Mouse (Mus musculus): ENCODE data around the gene Mta3. TPM values are rescaled to one million over a fixed set of nuclear protein-coding genes. Genes with fewer than 3 reads are reported as not detected.
"Not testable (repeated sequence)": the region's sequence is repeated elsewhere in the genome, so short reads cannot be mapped to it uniquely, and the experiment has no call there.

The Mta3 gene
- total and polyA plus RNA-seq, 3 experiments, result 31.1 to 67.6 (median 39.2) TPM

DNA sequence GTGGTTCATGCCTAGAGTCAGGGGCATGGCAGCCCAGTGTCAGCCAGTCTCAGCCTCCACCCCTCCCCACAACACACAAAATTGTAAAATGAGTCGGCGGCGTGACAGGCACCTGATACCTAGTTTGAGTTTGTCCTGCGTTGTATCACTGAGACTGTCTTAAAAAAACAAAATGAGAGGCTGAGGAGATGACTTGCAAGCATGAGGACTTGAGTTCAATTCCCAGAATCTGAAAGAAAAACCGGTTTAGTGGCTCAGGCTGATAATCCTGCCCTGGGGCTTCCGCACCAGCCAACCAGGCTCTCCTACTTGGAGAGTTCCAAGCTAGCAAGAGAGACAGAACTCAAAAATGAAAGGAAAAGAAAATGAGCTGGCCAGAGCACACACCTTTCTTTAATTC is 2.9 kb downstream of the Mta3 start:
- peaks cover 12% of the 10 kb centered on the region for H3K79me2 ChIP-seq (replicated peaks; ENCODE audit: control insufficient read depth, extremely low read depth, insufficient read depth, poor library complexity, severe bottlenecking)
- DNase-seq (ENCODE audit: extremely low read depth), result no peak
- in situ Hi-C loops (cut with MboI; ENCODE audit: low pct_ligation_motif_present, low pct_unique_long_range_greater_than_20kb, low sequenced_read_pairs), result no loop called here
- dilution Hi-C loops (cut with MboI; ENCODE audit: extremely low pct_ligation_motif_present, extremely low pct_unique_long_range_greater_than_20kb, low sequenced_read_pairs), result no loop called here
- H3K9ac ChIP-seq (ENCODE audit: insufficient read depth, low read depth), result peak overlapping the region; percentile 90; the same call in 1 of the 2 replicates
- TF ChIP-seq NELFE (IDR thresholded peaks at IDR 0.05; ENCODE audit: low read depth, low read length), result no peak
- no peak for TF ChIP-seq BHLHE40 (IDR thresholded peaks at IDR 0.05; ENCODE audit: low read depth, low read length)
- TF ChIP-seq UBTF (IDR thresholded peaks at IDR 0.05; ENCODE audit: low read depth, low read length), result no peak
- no peak for TF ChIP-seq USF2 (conservative IDR thresholded peaks at IDR 0.05; ENCODE audit: low read depth, low read length)
- TF ChIP-seq GABPA (IDR thresholded peaks at IDR 0.05; ENCODE audit: insufficient replicate concordance, low read depth, low read length), result no peak
- TF ChIP-seq CHD1 (IDR thresholded peaks at IDR 0.05; ENCODE audit: low read depth, low read length), result no peak
- no peak for TF ChIP-seq SIN3A (IDR thresholded peaks at IDR 0.05; ENCODE audit: low read length)
- TF ChIP-seq NRF1 (IDR thresholded peaks at IDR 0.05; ENCODE audit: low read depth, low read length), result no peak
- no peak for TF ChIP-seq CTCF (conservative IDR thresholded peaks at IDR 0.05 in 1 of 2, IDR thresholded peaks at IDR 0.05 in 1 of 2; ENCODE audit: low read depth in 2 of 2, low read length in 2 of 2)
- no peak for TF ChIP-seq MYC (IDR thresholded peaks at IDR 0.05; ENCODE audit: low read depth, low read length)
- TF ChIP-seq ZC3H11A (IDR thresholded peaks at IDR 0.05; ENCODE audit: low read depth, low read length), result no peak
- TF ChIP-seq JUN (IDR thresholded peaks at IDR 0.05; ENCODE audit: insufficient read depth, low read depth, low read length), result no peak
- TF ChIP-seq IRF4 (IDR thresholded peaks at IDR 0.05; ENCODE audit: low read depth, low read length), result no peak
- no peaks in the 10 kb centered on the region for H3K27me3 ChIP-seq (replicated peaks)
- peak overlapping the region; percentile 98 for H3K4me2 ChIP-seq (ENCODE audit: insufficient read depth, low read depth, poor library complexity, severe bottlenecking)
- H3K27ac ChIP-seq (ENCODE audit: insufficient read depth, low read depth), result no peak overlapping the region
- H3K36me3 ChIP-seq (replicated peaks in 1 of 2; ENCODE audit: control insufficient read depth in 1 of 2, insufficient read depth in 1 of 2, low read length in 1 of 2), result peaks cover 4 to 35% of the 10 kb centered on the region in 2 experiments
- H3K4me1 ChIP-seq (ENCODE audit: control insufficient read depth in 1 of 2, insufficient read depth in 2 of 2), result peaks cover 6 to 27% of the 10 kb centered on the region in 2 experiments
- no peak overlapping the region for H3K4me3 ChIP-seq (replicated peaks in 1 of 3; ENCODE audit: low read depth in 2 of 3, low read length in 2 of 3, poor library complexity in 1 of 3)
- no peaks in the 10 kb centered on the region for H3K9me3 ChIP-seq (replicated peaks; ENCODE audit: low read length)

DNA sequence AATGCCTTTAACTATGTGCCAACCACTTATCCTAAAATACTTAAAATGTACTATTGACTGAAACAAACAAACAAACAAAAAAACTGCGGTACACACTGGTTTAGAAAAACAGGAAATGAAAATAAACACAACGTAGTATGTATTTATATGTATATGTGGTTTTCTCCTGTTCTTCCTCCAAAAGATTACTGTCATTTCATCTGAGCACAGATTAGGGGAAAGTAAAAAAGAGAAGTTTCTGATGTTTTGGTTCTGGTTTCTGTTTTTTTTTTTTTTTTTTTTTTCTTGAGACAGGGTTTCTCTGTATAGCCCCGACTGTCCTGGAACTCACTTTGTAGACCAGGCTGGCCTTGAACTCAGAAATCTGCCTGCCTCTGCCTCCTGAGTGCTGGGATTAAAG is 3.6 kb downstream of the Mta3 start:
- H3K9ac ChIP-seq (ENCODE audit: insufficient read depth, low read depth); H3K4me3 ChIP-seq (replicated peaks in 1 of 3; ENCODE audit: low read depth in 2 of 3, low read length in 2 of 3, poor library complexity in 1 of 3); in situ Hi-C loops (cut with MboI; ENCODE audit: low pct_ligation_motif_present, low pct_unique_long_range_greater_than_20kb, low sequenced_read_pairs); dilution Hi-C loops (cut with MboI; ENCODE audit: extremely low pct_ligation_motif_present, extremely low pct_unique_long_range_greater_than_20kb, low sequenced_read_pairs); H3K27ac ChIP-seq (ENCODE audit: insufficient read depth, low read depth); DNase-seq (ENCODE audit: extremely low read depth); H3K4me2 ChIP-seq (ENCODE audit: insufficient read depth, low read depth, poor library complexity, severe bottlenecking); H3K9me3 ChIP-seq (replicated peaks; ENCODE audit: low read length); H3K27me3 ChIP-seq (replicated peaks): not testable (repeated sequence)
- peak; percentile 81 for TF ChIP-seq ZNF384 (IDR thresholded peaks at IDR 0.05; ENCODE audit: low read depth, low read length)
- peaks cover 10 to 41% of the 10 kb centered on the region in 2 experiments for H3K36me3 ChIP-seq (replicated peaks in 1 of 2; ENCODE audit: control insufficient read depth in 1 of 2, insufficient read depth in 1 of 2, low read length in 1 of 2)
- peaks cover 12% of the 10 kb centered on the region for H3K79me2 ChIP-seq (replicated peaks; ENCODE audit: control insufficient read depth, extremely low read depth, insufficient read depth, poor library complexity, severe bottlenecking)
- H3K4me1 ChIP-seq (ENCODE audit: control insufficient read depth in 1 of 2, insufficient read depth in 2 of 2), result peaks cover 6 to 27% of the 10 kb centered on the region in 2 experiments

DNA sequence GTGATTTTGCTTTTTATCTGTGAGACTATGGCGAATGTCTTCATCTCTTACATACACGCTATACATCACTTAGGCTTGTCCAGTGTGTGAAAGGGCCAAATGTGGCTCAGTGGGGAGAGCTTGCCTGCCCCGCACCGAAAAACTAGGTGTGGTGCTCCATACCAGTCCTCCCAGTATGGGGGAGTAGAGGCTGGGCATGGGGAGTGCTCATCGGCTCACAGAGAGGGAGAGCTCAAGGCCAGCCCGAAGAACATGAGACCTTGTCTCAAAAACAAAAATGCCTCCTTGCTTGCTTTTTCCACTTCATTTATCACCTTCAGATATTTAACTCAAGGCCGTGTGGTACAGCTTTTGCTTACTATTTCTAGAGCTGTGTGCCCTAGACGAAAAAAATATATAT is 4.7 kb downstream of the Mta3 start:
- no peak for TF ChIP-seq NRF1 (IDR thresholded peaks at IDR 0.05; ENCODE audit: low read depth, low read length)
- TF ChIP-seq EP300 (IDR thresholded peaks at IDR 0.05; ENCODE audit: low read length), result no peak
- dilution Hi-C loops (cut with MboI; ENCODE audit: extremely low pct_ligation_motif_present, extremely low pct_unique_long_range_greater_than_20kb, low sequenced_read_pairs), result no loop called here

More for the DNA sequence above, 4.7 kb downstream of the Mta3 start:
- Histone ChIP-seq H3K79me2 (replicated peaks; ENCODE audit: control insufficient read depth, extremely low read depth, insufficient read depth, poor library complexity, severe bottlenecking) (peaks cover 12% of the 10 kb centered on the region), H3K27ac (ENCODE audit: insufficient read depth, low read depth) (no peak overlapping the region), H3K9me3 (replicated peaks; ENCODE audit: low read length) (no peaks in the 10 kb centered on the region), H3K4me1 (ENCODE audit: control insufficient read depth in 1 of 2, insufficient read depth in 2 of 2) (peaks cover 4 to 22% of the 10 kb centered on the region in 2 experiments), H3K4me3 (replicated peaks in 1 of 3; ENCODE audit: low read depth in 2 of 3, low read length in 2 of 3, poor library complexity in 1 of 3) (no peak overlapping the region), H3K9ac (ENCODE audit: insufficient read depth, low read depth) (no peak overlapping the region), H3K4me2 (ENCODE audit: insufficient read depth, low read depth, poor library complexity, severe bottlenecking) (no peak overlapping the region), H3K36me3 (replicated peaks in 1 of 2; ENCODE audit: control insufficient read depth in 1 of 2, insufficient read depth in 1 of 2, low read length in 1 of 2) (peaks cover 12 to 48% of the 10 kb centered on the region in 2 experiments), H3K27me3 (replicated peaks) (no peaks in the 10 kb centered on the region)
- in situ Hi-C loops (cut with MboI; ENCODE audit: low pct_ligation_motif_present, low pct_unique_long_range_greater_than_20kb, low sequenced_read_pairs), result no loop called here
- DNase-seq (ENCODE audit: extremely low read depth), result no peak
